Mouse (Mus musculus) thymus, adult 2 months (tissue): ENCODE data around the gene Thy1.

Experiments
- CTCF ChIP-seq: fragments of 200-500 bp; IDR thresholded peaks from 2 replicates; pipeline ENCODE4 v1.5.1; 2012; ENCODE audit warnings: mild to moderate bottlenecking, control low read depth, low read length, moderate library complexity, borderline replicate concordance; ENCODE audit not compliant: control insufficient read depth, poor library complexity, insufficient read depth; ENCODE audit errors: extremely low read depth
- POLR2A ChIP-seq: fragments of 200-500 bp; IDR thresholded peaks from 2 replicates; pipeline ENCODE4 v1.6.1; 2012; ENCODE audit warnings: mild to moderate bottlenecking, low read length, control low read depth, moderate library complexity; ENCODE audit not compliant: control insufficient read depth, poor library complexity, insufficient read depth; ENCODE audit errors: extremely low read depth

GRCm38 (mm10) chr9:44080953-44081352, 37.8 kb downstream of the Thy1 start:
- TF ChIP-seq POLR2A (no peak), CTCF (no peak)
